Mouse (Mus musculus): ENCODE data around the gene 1700080O16Rik. TPM values are rescaled to one million over a fixed set of nuclear protein-coding genes. Genes with fewer than 3 reads are reported as not detected.

Gene 1700080O16Rik
- total RNA-seq (2021), result not detected

DNA sequence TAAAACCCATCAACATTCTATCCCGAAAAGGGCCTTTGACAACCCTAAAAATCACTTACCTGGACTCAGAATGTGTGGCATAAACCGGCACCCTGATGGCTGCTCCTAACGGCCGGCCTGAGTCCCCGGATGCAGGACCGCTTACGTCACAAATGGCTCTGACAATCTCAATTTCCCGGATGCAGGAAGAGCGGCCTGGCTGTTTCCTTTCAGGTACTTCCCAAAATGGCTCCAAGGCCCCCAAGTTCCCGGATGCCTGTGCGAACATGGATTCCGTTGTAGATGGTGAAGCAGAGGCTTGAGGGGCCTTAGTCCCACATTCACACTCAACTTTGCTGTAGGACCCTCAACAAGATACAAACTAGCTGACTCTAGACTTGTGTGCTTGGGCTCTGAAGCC lies at the start of gene 1700080O16Rik:
1700080O16Rik (minus strand) TSS at position 101 of the 400 bp plus-strand sequence.
- intact Hi-C loops (cut with DNase I), result no loop called here
- no peak for DNase-seq (ENCODE audit: extremely low spot score in 1 of 2, low spot score in 2 of 2)

GRCm38 (mm10) chrX:52017660-52018059 lies 45.1 kb upstream of the 1700080O16Rik start:
- intact Hi-C loops (cut with DNase I), result no loop called here

DNA sequence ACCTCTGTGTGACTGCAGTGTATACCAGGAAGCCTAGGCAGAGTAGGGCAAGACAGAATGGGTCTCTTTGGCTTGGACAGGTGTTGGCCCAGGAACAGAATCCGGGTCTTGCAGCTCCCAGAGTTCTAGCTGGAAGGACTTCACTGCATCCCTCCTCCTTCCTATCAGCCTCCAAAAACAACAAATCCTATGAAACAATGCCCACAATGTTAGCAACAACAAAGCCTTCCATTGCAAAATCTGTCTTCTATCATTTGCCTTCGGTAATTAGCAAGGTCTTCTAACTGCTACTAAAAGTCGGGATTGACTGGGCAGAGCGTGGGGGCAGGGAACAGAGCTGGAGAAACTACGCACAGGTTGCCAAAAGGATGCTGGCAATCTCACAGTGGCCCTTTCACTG lies 27.5 kb upstream of the 1700080O16Rik start:
- no peak for DNase-seq (ENCODE audit: extremely low spot score in 1 of 2, low spot score in 2 of 2)
- intact Hi-C loops (cut with DNase I), result no loop called here

More at GRCm38 (mm10) chrX:52017660-52018059, 45.1 kb upstream of the 1700080O16Rik start:
- peak in 1 of 2 experiments; percentile 64 for DNase-seq (ENCODE audit: extremely low spot score in 1 of 2, low spot score in 2 of 2)

GRCm38 (mm10) chrX:51999426-51999825 lies 26.9 kb upstream of the 1700080O16Rik start:
- intact Hi-C loops (cut with DNase I), result no loop called here
- no peak for DNase-seq (ENCODE audit: extremely low spot score in 1 of 2, low spot score in 2 of 2)

GRCm38 (mm10) chrX:51976361-51976760 lies 3.8 kb upstream of the 1700080O16Rik start:
- intact Hi-C loops (cut with DNase I), result no loop called here

DNA sequence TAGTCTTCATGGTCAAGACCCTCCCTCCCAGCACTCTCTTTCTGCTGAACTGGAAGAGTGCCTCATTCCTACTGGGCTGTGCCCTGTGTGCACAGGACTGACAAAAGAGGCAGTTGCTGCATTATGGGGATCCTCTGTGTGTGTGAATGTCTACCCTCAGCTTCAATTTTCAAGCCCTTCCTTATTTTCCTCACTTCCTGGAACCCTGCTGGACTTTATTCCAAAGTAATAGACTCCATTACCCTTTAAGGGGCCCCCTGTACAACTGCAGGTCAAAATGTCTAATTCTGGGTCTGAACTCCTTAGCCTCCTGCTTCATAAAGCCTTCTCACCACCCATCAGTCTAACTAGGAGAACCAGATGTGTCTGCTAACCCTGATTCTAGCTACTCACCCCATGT lies 2.0 kb upstream of the 1700080O16Rik start:
- intact Hi-C loops (cut with DNase I), result no loop called here
- no peak for DNase-seq (ENCODE audit: extremely low spot score in 1 of 2, low spot score in 2 of 2)

More at GRCm38 (mm10) chrX:51976361-51976760, 3.8 kb upstream of the 1700080O16Rik start:
- DNase-seq (ENCODE audit: extremely low spot score in 1 of 2, low spot score in 2 of 2), result no peak

GRCm38 (mm10) chrX:51948071-51948470 lies 24.5 kb downstream of the 1700080O16Rik start:
- intact Hi-C loops (cut with DNase I), result no loop called here
- DNase-seq (ENCODE audit: extremely low spot score in 1 of 2, low spot score in 2 of 2), result peak in 1 of 2 experiments; percentile 22

- intact Hi-C loops (cut with DNase I), result no loop called here
- DNase-seq (ENCODE audit: extremely low spot score in 1 of 2, low spot score in 2 of 2), result no peak
Measured at GRCm38 (mm10) chrX:51938076-51938475, 34.5 kb downstream of the 1700080O16Rik start.

GRCm38 (mm10) chrX:51919091-51919490 lies 53.5 kb downstream of the 1700080O16Rik start:
- intact Hi-C loops (cut with DNase I), result loop anchor here (10.0 kb wide), 1 partner anchor 424 kb away; no protein-coding TSS in a partner anchor

More at GRCm38 (mm10) chrX:51919091-51919490, 53.5 kb downstream of the 1700080O16Rik start:
- no peak for DNase-seq (ENCODE audit: extremely low spot score in 1 of 2, low spot score in 2 of 2)

Other genes starting within 250 kb of the 1700080O16Rik start
- gene Usp26, start 171.5 kb downstream of the 1700080O16Rik start, total RNA-seq (2021), result not detected
- gene Gpc4, start 192.5 kb upstream of the 1700080O16Rik start, total RNA-seq (2021), result 10 to 100 TPM; 23.8 to 24.7 TPM